Mouse (Mus musculus): ENCODE results near the gene Gm28827. TPM values are rescaled to one million over a fixed set of nuclear protein-coding genes. Genes with fewer than 3 reads are reported as not detected.
"Not testable (repeated sequence)": the region's sequence is repeated elsewhere in the genome, so short reads cannot be mapped to it uniquely, and the experiment has no call there.

Gm28827 gene
- not detected in 2 replicates for total RNA-seq (2015; ENCODE audit: low replicate concordance)
- total RNA-seq (2017; ENCODE audit: low replicate concordance) = not detected in 2 replicates

GRCm38 (mm10) chrY:83030647-83031046 lies at the start of gene Gm28827:
TSS of gene Gm28827 (plus strand) at chrY:83030947.
- not testable (repeated sequence) for ATAC-seq (replicated peaks; ENCODE audit: low FRiP score, poor library complexity, severe bottlenecking)

Data from erythroblast, adult 5-6 weeks (primary cell).